Mouse (Mus musculus): ENCODE measurements around the gene Psmb8.

- TF ChIP-seq POLR2A (IDR thresholded peaks at IDR 0.05; ENCODE audit: insufficient read depth, low read depth, low read length) (no peak), CTCF (IDR thresholded peaks at IDR 0.05; ENCODE audit: insufficient read depth, low read depth, low read length) (no peak)
These were observed 491 bp downstream of the Psmb8 start for GRCm38 (mm10) chr17:34197904-34198520.

Data from olfactory bulb, adult 2 months (tissue).